Mouse (Mus musculus) kidney, adult 9 months (tissue): ENCODE measurements around the gene Esyt2.
A peak's percentile ranks its signal among the peaks of the same experiment; 100 is the strongest.

Source experiments
- DNase-seq: peaks from one replicate; pipeline ENCODE4 v3.0.0; 2022

Esyt2 gene

GRCm38 (mm10) chr12:116367346-116367745 lies 86.3 kb downstream of the Esyt2 start:
- no peak for DNase-seq

DNA sequence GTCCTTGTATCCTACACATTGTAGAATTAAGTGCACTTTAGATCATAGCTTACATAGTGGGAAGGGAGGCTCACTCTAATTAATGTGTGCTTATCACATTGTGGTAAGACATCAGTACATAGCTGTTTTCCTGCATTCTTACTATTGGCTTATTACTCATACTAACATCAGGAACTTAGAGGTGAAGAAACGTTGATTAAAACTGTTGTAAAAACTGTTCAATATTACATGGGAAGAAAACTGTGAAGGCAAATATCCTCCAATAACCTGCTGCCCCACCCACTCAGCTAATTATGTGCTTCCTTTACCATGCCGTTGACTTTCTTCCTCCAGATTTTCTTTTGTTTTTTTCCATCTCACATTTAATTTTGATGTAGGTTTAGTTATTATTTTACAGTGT lies 87.9 kb downstream of the Esyt2 start:
- DNase-seq = no peak

- no peak for DNase-seq
These were observed 102.1 kb downstream of the Esyt2 start for GRCm38 (mm10) chr12:116383101-116383500.

DNA sequence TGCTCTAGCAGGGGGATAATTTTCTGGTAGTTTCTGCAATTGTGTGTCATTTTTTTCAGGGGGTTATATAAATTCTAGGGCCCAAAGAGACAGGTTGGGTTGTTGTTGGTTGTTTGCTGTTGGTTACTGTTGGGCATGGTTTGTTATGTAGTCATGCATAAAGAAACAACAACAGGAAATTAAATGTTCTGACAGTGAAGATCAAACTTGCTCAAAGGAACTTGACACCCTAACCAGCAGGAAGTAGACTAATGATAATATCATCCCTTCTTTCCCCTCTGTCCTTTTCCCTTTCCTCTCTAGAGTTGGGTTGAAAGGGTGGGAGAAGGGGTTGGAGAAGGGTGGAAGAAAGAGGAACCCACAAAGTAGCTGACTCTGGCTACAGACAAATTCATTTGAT lies 103.0 kb downstream of the Esyt2 start:
- no peak for DNase-seq

GRCm38 (mm10) chr12:116386802-116387201 lies 105.8 kb downstream of the Esyt2 start:
- DNase-seq = no peak

DNA sequence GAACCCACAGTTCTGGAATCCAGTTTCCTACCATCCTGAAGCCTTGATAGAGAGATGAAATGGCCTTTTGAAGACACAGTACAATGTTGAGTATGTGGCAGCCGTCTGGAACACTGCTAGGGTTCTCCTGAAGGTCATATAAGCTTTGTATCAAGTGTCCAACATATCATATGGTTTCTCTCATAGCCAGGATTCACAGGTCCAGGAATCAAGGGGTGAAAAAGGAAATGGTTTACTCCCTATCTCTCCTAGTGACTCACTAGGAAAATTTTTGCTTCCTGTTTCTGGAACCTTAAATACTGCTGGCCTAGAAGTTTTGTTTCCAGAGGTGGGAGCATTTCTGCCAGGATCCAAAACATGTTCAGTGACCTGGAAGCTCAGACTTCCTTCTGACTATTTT lies 108.9 kb downstream of the Esyt2 start:
- no peak for DNase-seq

GRCm38 (mm10) chr12:116394327-116394726 lies 113.3 kb downstream of the Esyt2 start:
- DNase-seq = no peak

DNA sequence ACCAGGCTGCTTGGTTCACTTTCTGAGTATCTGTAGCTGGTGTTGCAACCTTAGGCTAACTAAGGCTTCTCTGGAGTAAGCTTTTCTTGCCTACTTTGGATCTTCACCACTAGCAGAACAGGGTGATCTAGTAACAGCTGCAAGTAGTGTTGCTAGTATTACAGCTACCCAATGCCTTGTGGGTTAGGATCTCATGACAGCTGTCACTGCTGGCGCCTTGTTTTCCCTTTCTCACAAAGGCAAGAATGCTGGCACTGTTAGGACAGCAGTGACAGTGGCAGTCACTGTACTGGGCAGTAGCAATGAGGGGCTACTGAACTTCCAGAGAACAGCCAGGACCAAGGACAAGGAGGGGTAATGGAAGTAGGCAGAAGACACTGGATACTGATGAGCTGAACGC lies 114.3 kb downstream of the Esyt2 start:
- DNase-seq = no peak

- DNase-seq = no peak
These were observed 115.2 kb downstream of the Esyt2 start for GRCm38 (mm10) chr12:116396072-116396695.

GRCm38 (mm10) chr12:116404012-116404679 lies 123.2 kb downstream of the Esyt2 start:
- peak; percentile 17 for DNase-seq

DNA sequence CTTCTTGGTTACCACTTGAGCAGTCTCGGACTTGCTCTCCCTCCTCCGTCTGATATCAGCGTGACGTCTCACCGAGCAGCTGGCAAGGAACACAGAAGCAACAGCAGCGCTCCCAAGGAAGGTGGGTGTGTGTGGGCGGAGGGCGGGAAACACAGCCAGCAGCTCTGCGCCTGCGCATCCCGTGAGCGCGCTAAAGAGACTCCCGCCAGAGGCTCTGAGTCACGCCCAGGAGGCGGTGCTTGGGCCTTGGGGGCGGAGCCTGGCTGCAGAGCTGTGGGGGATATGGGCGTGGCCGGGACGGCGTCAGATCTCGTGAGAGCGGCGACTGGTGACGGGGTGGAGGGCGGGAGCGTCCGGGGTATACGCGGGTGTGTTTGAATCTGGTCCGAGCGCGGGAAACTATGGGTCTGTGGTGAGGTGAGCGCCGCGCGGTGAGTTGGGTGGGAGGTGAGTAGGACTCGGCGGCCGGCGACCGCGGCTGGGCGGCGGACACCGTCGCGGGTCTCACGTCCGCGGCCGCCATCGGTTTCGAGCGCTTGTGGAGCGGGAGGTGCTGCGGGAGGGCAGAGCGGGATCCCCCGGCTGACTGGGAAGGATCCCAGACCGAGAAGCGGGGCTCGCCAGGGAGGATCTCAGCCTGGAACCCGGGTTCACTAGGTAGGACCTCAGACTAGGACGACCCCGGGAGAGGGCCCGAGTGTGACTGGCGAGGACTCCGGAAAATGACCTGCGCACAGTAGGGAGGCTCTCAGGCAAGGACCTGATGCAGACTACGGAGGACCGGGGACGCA lies 124.2 kb downstream of the Esyt2 start, which contains the start of gene Ncapg2:
TSS of gene Ncapg2 (plus strand) at position 358 of the 791 bp plus-strand sequence.
- DNase-seq = peak; percentile 98

DNA sequence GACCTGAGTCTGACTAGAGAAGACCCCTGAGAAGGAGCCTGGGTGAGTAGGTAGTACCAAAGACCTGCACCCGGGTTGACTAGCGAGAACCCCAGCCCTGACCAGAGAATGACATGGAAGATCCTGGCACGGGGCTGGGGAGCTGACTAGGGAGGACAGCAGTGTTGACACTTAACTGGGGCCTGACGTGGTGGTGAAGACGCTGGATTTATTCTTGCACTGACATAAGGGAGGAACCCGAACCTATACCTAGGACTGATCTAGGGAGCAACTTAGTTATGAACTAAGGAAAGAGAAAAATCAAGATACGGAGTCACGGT lies 124.8 kb downstream of the Esyt2 start:
- DNase-seq = no peak

DNA sequence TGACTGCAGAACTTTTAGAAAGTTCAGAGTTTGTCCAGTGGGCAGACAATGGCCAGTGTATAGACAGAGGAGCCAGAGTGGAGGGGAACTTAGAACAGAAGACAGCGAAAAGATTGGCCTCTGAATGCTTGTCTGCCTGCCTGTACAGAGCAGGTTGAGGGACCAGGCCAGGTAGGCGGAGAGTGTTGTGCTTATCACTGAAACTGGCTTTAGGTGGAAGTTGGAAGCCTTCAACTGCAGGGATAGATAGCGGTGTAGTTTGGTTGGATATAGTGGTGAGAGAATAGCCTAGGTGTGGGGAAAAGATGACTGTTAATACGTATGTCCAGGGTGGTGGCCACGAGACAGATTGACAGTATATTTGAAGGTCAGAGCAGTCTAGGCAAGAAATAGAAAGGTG lies 126.9 kb downstream of the Esyt2 start:
- DNase-seq = no peak

DNA sequence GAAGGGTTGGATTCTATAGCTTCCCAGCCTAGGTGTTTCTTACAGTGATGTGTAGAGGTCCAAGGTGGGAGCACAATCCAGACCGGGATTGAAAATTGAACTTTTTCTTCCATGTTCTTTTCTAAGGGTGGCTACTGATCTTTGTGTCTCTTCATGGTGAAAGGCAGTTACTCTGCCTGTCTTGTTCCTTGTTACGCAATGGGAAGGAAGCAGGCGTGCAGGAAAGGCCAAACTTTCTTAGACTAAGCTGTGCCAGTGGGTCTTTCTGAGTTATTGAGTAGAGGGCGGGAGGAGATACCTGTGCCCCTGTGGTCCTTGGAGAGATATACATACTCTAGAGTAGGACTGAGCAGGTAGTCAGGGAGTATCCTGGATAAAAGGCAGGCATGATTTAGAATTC lies 133.9 kb downstream of the Esyt2 start:
- no peak for DNase-seq

DNA sequence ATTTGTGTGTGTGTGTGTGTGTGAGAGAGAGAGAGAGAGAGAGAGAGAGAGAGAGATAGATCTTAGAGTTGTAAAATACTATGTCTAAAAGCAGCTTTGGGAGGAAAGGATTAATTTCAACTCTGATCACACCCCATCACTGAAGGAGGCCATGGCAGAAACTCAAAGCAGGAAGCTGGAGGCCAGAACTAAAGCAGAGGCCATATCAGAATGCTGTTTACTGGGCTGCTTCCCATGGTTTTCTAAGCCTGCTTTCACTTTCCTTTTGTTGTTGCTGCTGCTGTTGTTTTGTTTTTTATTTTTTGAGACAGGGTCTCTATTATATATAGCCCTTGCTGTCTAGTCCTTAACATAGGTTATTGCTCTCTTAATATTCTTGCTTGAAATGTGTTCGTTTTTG lies 135.5 kb downstream of the Esyt2 start:
- no peak for DNase-seq

GRCm38 (mm10) chr12:116421656-116422055 lies 140.7 kb downstream of the Esyt2 start:
- DNase-seq = no peak

DNA sequence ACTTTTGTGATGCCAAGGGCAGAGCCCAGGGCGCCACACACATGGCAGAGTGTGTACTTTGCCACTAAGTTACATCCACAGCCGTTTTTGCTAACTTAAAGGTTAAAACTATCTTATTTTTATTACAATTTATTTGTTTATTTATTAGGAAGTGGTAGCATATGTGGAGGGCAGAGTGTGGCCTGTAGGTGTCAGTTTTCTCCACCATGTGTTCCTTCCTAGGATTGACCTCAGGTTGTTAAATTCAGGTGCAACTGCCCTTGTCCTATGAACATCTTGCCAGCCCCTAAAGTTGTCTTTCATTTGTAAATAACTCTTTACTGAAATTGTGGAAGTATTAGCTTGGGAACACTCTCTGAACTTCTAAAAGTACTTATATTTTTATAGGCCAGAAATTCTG lies 144.4 kb downstream of the Esyt2 start:
- DNase-seq = no peak

DNA sequence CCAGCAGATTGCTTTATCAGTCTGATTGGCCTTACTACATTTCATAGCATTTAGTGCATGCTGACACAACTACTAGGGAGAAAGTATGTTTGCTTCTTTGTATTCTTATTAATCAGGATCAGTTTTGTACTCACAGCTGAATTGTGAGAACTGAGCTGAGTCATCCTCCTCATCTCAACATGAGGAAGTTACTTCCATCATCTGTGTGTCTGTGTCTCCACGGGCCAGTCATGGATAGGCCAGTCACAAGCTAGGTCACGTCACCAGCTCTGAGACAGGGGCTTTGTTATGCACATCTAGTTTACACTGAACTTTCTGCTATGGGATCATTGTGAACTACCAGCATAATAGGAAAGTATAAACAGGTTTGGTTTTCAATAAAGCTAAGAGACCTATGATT lies 152.7 kb downstream of the Esyt2 start:
- DNase-seq = no peak

DNA sequence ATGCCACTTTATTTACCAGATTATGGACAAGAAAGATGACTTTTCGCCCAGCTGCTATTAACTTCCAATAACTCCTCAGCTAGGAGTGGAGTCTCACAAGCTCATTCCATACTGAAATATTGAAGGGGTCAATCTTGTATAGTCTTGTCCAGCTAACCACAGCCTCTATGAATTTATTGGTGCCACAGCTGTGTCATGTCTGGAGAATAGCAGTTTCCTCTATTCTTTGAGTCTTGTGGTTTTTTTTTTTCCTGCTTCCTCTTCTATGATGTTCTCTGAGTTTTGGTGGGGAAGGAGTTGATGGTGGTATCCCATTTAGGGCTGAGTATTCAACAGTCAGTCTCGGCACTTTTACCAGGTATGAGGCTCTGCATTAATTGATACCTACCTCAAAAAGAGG lies 154.2 kb downstream of the Esyt2 start:
- DNase-seq = no peak

- no peak for DNase-seq
These were observed 155.1 kb downstream of the Esyt2 start for GRCm38 (mm10) chr12:116436125-116436524.

DNA sequence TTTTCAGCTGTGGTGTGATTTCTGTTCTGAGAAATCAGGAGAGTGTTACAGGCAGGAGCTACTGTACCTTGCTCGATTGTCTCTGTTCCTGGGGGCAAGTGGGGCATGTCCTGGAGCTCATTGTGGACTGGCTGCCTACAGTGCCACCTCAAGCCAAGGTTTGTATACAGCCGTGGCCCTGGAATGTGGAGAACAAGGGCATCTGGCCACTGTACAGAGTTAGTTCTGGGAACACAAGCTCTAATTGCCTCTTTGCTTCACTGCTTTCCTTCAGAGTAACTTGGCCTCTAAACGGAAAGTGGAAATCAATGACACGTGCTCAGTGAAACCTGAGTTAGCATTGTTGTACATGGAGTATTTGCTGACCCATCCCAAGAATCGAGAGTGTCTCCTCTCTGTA lies 157.6 kb downstream of the Esyt2 start:
- DNase-seq = peak; percentile 61
